Mouse (Mus musculus) thymus, postnatal 10 days (tissue): ENCODE data around the gene Ptges2.

Experiments
- DNase-seq, 2 experiments: peaks; one replicate each; pipeline ENCODE4 v3.0.0; 2021; ENCODE audit warnings: low spot score in 2 of 2

The Ptges2 gene

GRCm38 (mm10) chr2:32375317-32375940 is 20.3 kb upstream of the Ptges2 start:
- no peak for DNase-seq

GRCm38 (mm10) chr2:32376963-32377362 is 18.7 kb upstream of the Ptges2 start:
- DNase-seq, result no peak

GRCm38 (mm10) chr2:32380001-32380500 is 15.6 kb upstream of the Ptges2 start:
- DNase-seq, result no peak

GRCm38 (mm10) chr2:32381141-32381774 is 14.4 kb upstream of the Ptges2 start:
- DNase-seq, result peak; percentile 67 to 68

- peak; percentile 92 to 97 for DNase-seq
Measured at GRCm38 (mm10) chr2:32381775-32382223, 13.9 kb upstream of the Ptges2 start, which contains the start of gene 1110008P14Rik. Gene 1110008P14Rik, minus strand, starts transcription at chr2:32381938.

GRCm38 (mm10) chr2:32382689-32383088 is 13.0 kb upstream of the Ptges2 start:
- no peak for DNase-seq

GRCm38 (mm10) chr2:32387706-32388490 is 7.8 kb upstream of the Ptges2 start, which contains the start of gene Lcn2:
Gene Lcn2, minus strand, starts transcription at chr2:32388252.
- no peak for DNase-seq

- DNase-seq, result no peak
Measured at GRCm38 (mm10) chr2:32389157-32389556, 6.5 kb upstream of the Ptges2 start.

GRCm38 (mm10) chr2:32390871-32391270 is 4.8 kb upstream of the Ptges2 start:
- no peak for DNase-seq

- DNase-seq, result no peak
Measured at GRCm38 (mm10) chr2:32392063-32392462, 3.6 kb upstream of the Ptges2 start.

- DNase-seq, result peak; percentile 54 to 68
Measured at GRCm38 (mm10) chr2:32394973-32395372, 723 bp upstream of the Ptges2 start.

- DNase-seq, result peak; percentile 59 to 63
Measured at GRCm38 (mm10) chr2:32395946-32396621, 388 bp downstream of the Ptges2 start.

GRCm38 (mm10) chr2:32396695-32397094 is 999 bp downstream of the Ptges2 start:
- DNase-seq, result no peak

GRCm38 (mm10) chr2:32404663-32405062 is 9.0 kb downstream of the Ptges2 start:
- peak; percentile 83 to 97 for DNase-seq

GRCm38 (mm10) chr2:32407144-32407824 is 11.6 kb downstream of the Ptges2 start:
- no peak for DNase-seq

- no peak for DNase-seq
Measured at GRCm38 (mm10) chr2:32408429-32409424, 13.0 kb downstream of the Ptges2 start.

GRCm38 (mm10) chr2:32411407-32411806 is 15.7 kb downstream of the Ptges2 start:
- no peak for DNase-seq

- DNase-seq, result no peak
Measured at GRCm38 (mm10) chr2:32412742-32413531, 17.2 kb downstream of the Ptges2 start.

GRCm38 (mm10) chr2:32413936-32414335 is 18.2 kb downstream of the Ptges2 start:
- DNase-seq, result no peak
